Comparison of ENCODE assay signal across 8 mouse cellular contexts in genomic region chr17:88303991-88304390, GRCm38 (mm10).
DNase-seq lines count a peak whose midpoint lies in the region; ATAC-seq and TF ChIP-seq lines count a peak whose summit lies in the region.

No protein-coding gene starts in this region.

- no peak overlapping the region for H3K4me2 ChIP-seq in intestine, embryonic 16.5 days (ENCODE audit: low read depth, low read length)
- H3K4me2 ChIP-seq in intestine, embryonic 15.5 days (replicated peaks), result no peak overlapping the region

- no peak for TF ChIP-seq POLR2A in MEL (IDR thresholded peaks at IDR 0.05; ENCODE audit: control insufficient read depth in 1 of 2, insufficient read depth in 1 of 2, low read depth in 1 of 2, low read length in 2 of 2, poor library complexity in 1 of 2)

- no peaks in the 10 kb centered on the region for H3K27me3 ChIP-seq in intestine, embryonic 16.5 days (replicated peaks; ENCODE audit: control insufficient read depth, insufficient read depth, low read length)
- no peaks in the 10 kb centered on the region for H3K27me3 ChIP-seq in intestine, embryonic 15.5 days (replicated peaks)
- H3K27me3 ChIP-seq in MEL (ENCODE audit: control insufficient read depth in 1 of 2, insufficient read depth in 2 of 2, low read length in 2 of 2), result no peaks in the 10 kb centered on the region

- TF ChIP-seq CTCF in MEL (IDR thresholded peaks at IDR 0.05 in 2 of 3, conservative IDR thresholded peaks at IDR 0.05 in 1 of 3; ENCODE audit: control insufficient read depth in 1 of 3, insufficient read depth in 1 of 3, low read depth in 2 of 3, low read length in 3 of 3, poor library complexity in 1 of 3, severe bottlenecking in 1 of 3), result peak in 1 of 3 experiments; percentile 5; a peak in 1 of 6 replicates

- no peak for DNase-seq in MEL (ENCODE audit: low read depth, low spot score)
- DNase-seq in kidney, postnatal 14 days, result peak; percentile 51
- peak; percentile 15 for DNase-seq in thymus, postnatal 25 days
- DNase-seq in left cerebral cortex, adult 8-10 months (ENCODE audit: low spot score in 2 of 2), result no peak
- no peak for DNase-seq in spleen, postnatal 4 days (ENCODE audit: low spot score in 2 of 2)

- no peaks in the 10 kb centered on the region for H3K79me2 ChIP-seq in MEL (ENCODE audit: control insufficient read depth, insufficient read depth, low read length, poor library complexity)

- H3K4me3 ChIP-seq in intestine, embryonic 16.5 days (ENCODE audit: low read length), result no peak overlapping the region
- no peak overlapping the region for H3K4me3 ChIP-seq in intestine, embryonic 15.5 days (replicated peaks)
- no peak overlapping the region for H3K4me3 ChIP-seq in MEL (ENCODE audit: control insufficient read depth in 1 of 2, insufficient read depth in 1 of 2, low read depth in 2 of 2, low read length in 2 of 2)

- no peaks in the 10 kb centered on the region for H3K36me3 ChIP-seq in intestine, embryonic 16.5 days (ENCODE audit: control insufficient read depth, insufficient read depth, low read length)
- H3K36me3 ChIP-seq in intestine, embryonic 15.5 days, result no peaks in the 10 kb centered on the region
- no peaks in the 10 kb centered on the region for H3K36me3 ChIP-seq in MEL (ENCODE audit: control insufficient read depth in 1 of 2, insufficient read depth in 2 of 2, low read length in 2 of 2)

- H3K27ac ChIP-seq in intestine, embryonic 16.5 days (ENCODE audit: low read length), result no peak overlapping the region
- no peak overlapping the region for H3K27ac ChIP-seq in intestine, embryonic 15.5 days
- H3K27ac ChIP-seq in MEL (ENCODE audit: control insufficient read depth, low read depth, low read length), result no peak overlapping the region

- H3K9me3 ChIP-seq in intestine, embryonic 16.5 days (ENCODE audit: control insufficient read depth, low read length), result no peaks in the 10 kb centered on the region
- H3K9me3 ChIP-seq in intestine, embryonic 15.5 days, result no peaks in the 10 kb centered on the region
- no peaks in the 10 kb centered on the region for H3K9me3 ChIP-seq in MEL (replicated peaks; ENCODE audit: insufficient read depth, low read length)

- TF ChIP-seq RAD21 in MEL (IDR thresholded peaks at IDR 0.05; ENCODE audit: low read depth, low read length), result no peak; the same call in 1 of the 2 replicates

- no peaks in the 10 kb centered on the region for H3K4me1 ChIP-seq in intestine, embryonic 16.5 days (ENCODE audit: control insufficient read depth, insufficient read depth, low read length)
- no peaks in the 10 kb centered on the region for H3K4me1 ChIP-seq in intestine, embryonic 15.5 days (replicated peaks)
- H3K4me1 ChIP-seq in MEL (ENCODE audit: control insufficient read depth in 1 of 2, insufficient read depth in 2 of 2, low read length in 2 of 2), result no peaks in the 10 kb centered on the region

- ATAC-seq in intestine, embryonic 16.5 days, result peak; percentile 46; the same call in 1 of the 2 replicates
- ATAC-seq in intestine, embryonic 15.5 days, result no peak
- peak; percentile 63; the same call in 1 of the 2 replicates for ATAC-seq in common myeloid progenitor, adult 5-6 weeks (replicated peaks; ENCODE audit: low read depth, poor library complexity, severe bottlenecking)

- WGBS in intestine, embryonic 16.5 days, result 57% methylated on average over 2 of the region's 2 CpGs
- 64% methylated on average over 2 of the region's 2 CpGs for WGBS in intestine, embryonic 15.5 days

- H3K9ac ChIP-seq in intestine, embryonic 16.5 days (ENCODE audit: low read depth, low read length), result no peak overlapping the region
- no peak overlapping the region for H3K9ac ChIP-seq in intestine, embryonic 15.5 days
- H3K9ac ChIP-seq in MEL (ENCODE audit: control insufficient read depth, low read depth, low read length, poor library complexity, severe bottlenecking), result no peak overlapping the region

- no peak for TF ChIP-seq EP300 in MEL (IDR thresholded peaks at IDR 0.05; ENCODE audit: low read depth in 1 of 2, low read length in 2 of 2)

TF ChIP-seq in MEL, 35 proteins besides CTCF, POLR2A, EP300 and RAD21:
- no peak for TF ChIP-seq ETS1 (IDR thresholded peaks at IDR 0.05; ENCODE audit: low read depth, low read length)
- no peak for TF ChIP-seq TAL1 (IDR thresholded peaks at IDR 0.05; ENCODE audit: low read length)
- no peak for TF ChIP-seq NRF1 (IDR thresholded peaks at IDR 0.05; ENCODE audit: insufficient read depth, low read depth, low read length, poor library complexity, severe bottlenecking)
- TF ChIP-seq SMC3 (IDR thresholded peaks at IDR 0.05; ENCODE audit: low read depth, low read length), result peak; percentile 28; the same call in 1 of the 2 replicates
- no peak for TF ChIP-seq MAX (IDR thresholded peaks at IDR 0.05; ENCODE audit: low read length)
- TF ChIP-seq CHD1 (IDR thresholded peaks at IDR 0.05; ENCODE audit: low read depth, low read length), result no peak
- TF ChIP-seq RCOR1 (IDR thresholded peaks at IDR 0.05; ENCODE audit: low read depth, low read length), result no peak
- TF ChIP-seq MAZ (IDR thresholded peaks at IDR 0.05; ENCODE audit: low read depth, low read length), result no peak

Comparison
In these comparisons a context has a peak if more than half of its experiments do, and no peak if none do; other contexts are left out.
1. DNase-seq: peak in kidney, postnatal 14 days (single experiment) and thymus, postnatal 25 days (single experiment); none in MEL (single experiment), left cerebral cortex, adult 8-10 months (0 of 2) and spleen, postnatal 4 days (0 of 2).